Mouse (Mus musculus) limb, embryonic 15.5 days (tissue): ENCODE measurements at regions not wholly inside any gene's neighbourhood (a gene's known extent, or its start where the extent isn't known, plus 50 kb on each side); places are given as distances from the start of the nearest gene placed in this dataset.

Source experiments
- ATAC-seq: fragments of 200-750 bp; cut with Nextera tagmentation; 2 replicates; pipeline ENCODE4 v1.8.0; 2017; ENCODE audit warnings: low read depth, moderate TSS enrichment; ENCODE audit not compliant: insufficient number of reproducible peaks, low FRiP score, low TSS enrichment
- H3K27ac ChIP-seq: fragments of 300-500 bp; sonication (generic); 2 replicates; pipeline ENCODE4 v1.5.1; 2015; ENCODE audit warnings: moderate library complexity, mild to moderate bottlenecking, inconsistent platforms
- H3K27me3 ChIP-seq: fragments of 300-500 bp; sonication (generic); 2 replicates; pipeline ENCODE4 v1.6.1; 2015; ENCODE audit warnings: inconsistent platforms
- H3K36me3 ChIP-seq: fragments of 300-500 bp; sonication (generic); 2 replicates; pipeline ENCODE4 v1.6.1; 2015; ENCODE audit warnings: inconsistent platforms
- H3K4me1 ChIP-seq: fragments of 300-500 bp; sonication (generic); 2 replicates; pipeline ENCODE4 v1.6.1; 2015; ENCODE audit warnings: inconsistent platforms
- H3K4me2 ChIP-seq: fragments of 300-500 bp; sonication (generic); 2 replicates; pipeline ENCODE4 v1.6.1; 2015; ENCODE audit warnings: mild to moderate bottlenecking, inconsistent platforms
- H3K4me3 ChIP-seq: fragments of 300-500 bp; sonication (generic); 2 replicates; pipeline ENCODE4 v1.5.1; 2015; ENCODE audit warnings: mild to moderate bottlenecking, inconsistent platforms
- H3K9ac ChIP-seq: fragments of 300-500 bp; sonication (generic); 2 replicates; pipeline ENCODE4 v1.6.1; 2015; ENCODE audit warnings: inconsistent platforms
- H3K9me3 ChIP-seq: fragments of 300-500 bp; sonication (generic); 2 replicates; pipeline ENCODE4 v1.6.1; 2016; ENCODE audit warnings: inconsistent platforms
- WGBS: fragments of 180-500 bp; shearing (Covaris S2); methylation state at CpG from one replicate; pipeline ENCODE4 v1.1.7; 2015; 5-methylcytosine and 5-hydroxymethylcytosine counted together

GRCm38 (mm10) chr1:19528871-19529270 is 320.2 kb downstream of the Tfap2b start:
- no peak overlapping the region for H3K4me3 ChIP-seq
- 57% methylated on average over 1 of the region's 1 CpGs for WGBS
- ATAC-seq: no peak
- no peaks in the 10 kb centered on the region for H3K4me1 ChIP-seq
- H3K36me3 ChIP-seq: no peaks in the 10 kb centered on the region
- H3K9me3 ChIP-seq: no peaks in the 10 kb centered on the region
- H3K9ac ChIP-seq: no peak overlapping the region
- no peak overlapping the region for H3K4me2 ChIP-seq
- no peaks in the 10 kb centered on the region for H3K27me3 ChIP-seq
- no peak overlapping the region for H3K27ac ChIP-seq

GRCm38 (mm10) chr1:19531406-19531805 is 322.7 kb downstream of the Tfap2b start:
- ATAC-seq: no peak
- Histone ChIP-seq H3K36me3 (no peaks in the 10 kb centered on the region), H3K4me2 (no peak overlapping the region), H3K27me3 (no peaks in the 10 kb centered on the region), H3K27ac (no peak overlapping the region), H3K9me3 (no peaks in the 10 kb centered on the region), H3K4me3 (no peak overlapping the region), H3K9ac (no peak overlapping the region), H3K4me1 (no peaks in the 10 kb centered on the region)
- 86% methylated on average over 1 of the region's 1 CpGs for WGBS

GRCm38 (mm10) chr1:19534990-19535389 is 326.3 kb downstream of the Tfap2b start:
- Histone ChIP-seq H3K27ac (no peak overlapping the region), H3K36me3 (no peaks in the 10 kb centered on the region), H3K9ac (no peak overlapping the region), H3K4me3 (no peak overlapping the region), H3K27me3 (no peaks in the 10 kb centered on the region), H3K4me2 (no peak overlapping the region), H3K4me1 (no peaks in the 10 kb centered on the region), H3K9me3 (no peaks in the 10 kb centered on the region)
- 45% methylated on average over 2 of the region's 2 CpGs for WGBS
- ATAC-seq: no peak

GRCm38 (mm10) chr1:19543011-19543410 is 334.3 kb downstream of the Tfap2b start:
- no peak for ATAC-seq
- Histone ChIP-seq H3K4me2 (no peak overlapping the region), H3K27me3 (no peaks in the 10 kb centered on the region), H3K27ac (no peak overlapping the region), H3K36me3 (no peaks in the 10 kb centered on the region), H3K4me1 (no peaks in the 10 kb centered on the region), H3K4me3 (no peak overlapping the region), H3K9ac (no peak overlapping the region), H3K9me3 (no peaks in the 10 kb centered on the region)
- WGBS: 70% methylated on average over 1 of the region's 1 CpGs

- Histone ChIP-seq H3K4me3 (no peak overlapping the region), H3K27ac (no peak overlapping the region), H3K27me3 (no peaks in the 10 kb centered on the region), H3K9ac (no peak overlapping the region), H3K36me3 (no peaks in the 10 kb centered on the region), H3K9me3 (no peaks in the 10 kb centered on the region), H3K4me1 (0 out of 2 replicates have a peak, but pooled peaks cover 5% of the 10 kb centered on the region), H3K4me2 (no peak overlapping the region)
- WGBS: 55% methylated on average over 3 of the region's 3 CpGs
- no peak for ATAC-seq
These were observed 357.0 kb downstream of the Tfap2b start for GRCm38 (mm10) chr1:19565755-19566154.

- Histone ChIP-seq H3K27me3 (no peaks in the 10 kb centered on the region), H3K9ac (no peak overlapping the region), H3K4me1 (no peaks in the 10 kb centered on the region), H3K36me3 (no peaks in the 10 kb centered on the region), H3K9me3 (no peaks in the 10 kb centered on the region), H3K4me2 (no peak overlapping the region), H3K4me3 (no peak overlapping the region), H3K27ac (no peak overlapping the region)
- WGBS: 52% methylated on average over 12 of the region's 12 CpGs
- ATAC-seq: no peak
These were observed 374.6 kb downstream of the Tfap2b start for GRCm38 (mm10) chr1:19583071-19584034.

GRCm38 (mm10) chr1:19605506-19605905 is 396.8 kb downstream of the Tfap2b start:
- H3K4me2 ChIP-seq: no peak overlapping the region
- no peak overlapping the region for H3K27ac ChIP-seq
- no peak overlapping the region for H3K4me3 ChIP-seq
- 89% methylated on average over 7 of the region's 7 CpGs for WGBS
- no peaks in the 10 kb centered on the region for H3K27me3 ChIP-seq
- no peak for ATAC-seq
- H3K4me1 ChIP-seq: no peaks in the 10 kb centered on the region
- no peaks in the 10 kb centered on the region for H3K36me3 ChIP-seq
- no peak overlapping the region for H3K9ac ChIP-seq
- H3K9me3 ChIP-seq: no peaks in the 10 kb centered on the region

GRCm38 (mm10) chr1:19615688-19616087 is 407.0 kb downstream of the Tfap2b start:
- H3K27ac ChIP-seq: no peak overlapping the region
- H3K4me2 ChIP-seq: no peak overlapping the region
- H3K4me1 ChIP-seq: no peaks in the 10 kb centered on the region
- no peaks in the 10 kb centered on the region for H3K9me3 ChIP-seq
- no peak overlapping the region for H3K9ac ChIP-seq
- WGBS: 57% methylated on average over 4 of the region's 4 CpGs
- no peaks in the 10 kb centered on the region for H3K36me3 ChIP-seq
- ATAC-seq: no peak
- H3K4me3 ChIP-seq: no peak overlapping the region
- H3K27me3 ChIP-seq: no peaks in the 10 kb centered on the region

- 79% methylated on average over 8 of the region's 8 CpGs for WGBS
- ATAC-seq: no peak
These were observed 430.4 kb downstream of the Tfap2b start for GRCm38 (mm10) chr1:19639136-19639535.

GRCm38 (mm10) chr1:19647713-19648589 is 439.2 kb downstream of the Tfap2b start:
- Histone ChIP-seq H3K4me1 (no peaks in the 10 kb centered on the region), H3K4me3 (no peak overlapping the region), H3K36me3 (no peaks in the 10 kb centered on the region), H3K4me2 (no peak overlapping the region), H3K9me3 (no peaks in the 10 kb centered on the region), H3K9ac (no peak overlapping the region), H3K27me3 (no peaks in the 10 kb centered on the region), H3K27ac (no peak overlapping the region)
- WGBS: 46% methylated on average over 2 of the region's 2 CpGs
- peak; percentile 67 for ATAC-seq

More at GRCm38 (mm10) chr1:19639136-19639535, 430.4 kb downstream of the Tfap2b start:
- H3K4me2 ChIP-seq: no peak overlapping the region
- no peaks in the 10 kb centered on the region for H3K27me3 ChIP-seq
- H3K4me3 ChIP-seq: no peak overlapping the region
- H3K36me3 ChIP-seq: no peaks in the 10 kb centered on the region
- no peak overlapping the region for H3K9ac ChIP-seq
- no peaks in the 10 kb centered on the region for H3K4me1 ChIP-seq
- H3K27ac ChIP-seq: no peak overlapping the region
- H3K9me3 ChIP-seq: no peaks in the 10 kb centered on the region

- Histone ChIP-seq H3K4me2 (no peak overlapping the region), H3K9me3 (no peaks in the 10 kb centered on the region), H3K9ac (no peak overlapping the region), H3K36me3 (no peaks in the 10 kb centered on the region), H3K27me3 (no peaks in the 10 kb centered on the region), H3K4me1 (no peaks in the 10 kb centered on the region; the same call in 1 of the 2 replicates), H3K27ac (no peak overlapping the region), H3K4me3 (no peak overlapping the region)
- ATAC-seq: no peak
- 84% methylated on average over 5 of the region's 5 CpGs for WGBS
These were observed 453.4 kb downstream of the Tfap2b start for GRCm38 (mm10) chr1:19662142-19662541.

GRCm38 (mm10) chr1:19662779-19663178 is 454.1 kb downstream of the Tfap2b start:
- H3K4me1 ChIP-seq: no peaks in the 10 kb centered on the region; the same call in 1 of the 2 replicates
- H3K9ac ChIP-seq: no peak overlapping the region
- no peak overlapping the region for H3K4me3 ChIP-seq
- WGBS: 87% methylated on average over 2 of the region's 2 CpGs
- no peak overlapping the region for H3K4me2 ChIP-seq
- no peak for ATAC-seq
- no peaks in the 10 kb centered on the region for H3K9me3 ChIP-seq
- H3K27me3 ChIP-seq: no peaks in the 10 kb centered on the region
- no peak overlapping the region for H3K27ac ChIP-seq
- H3K36me3 ChIP-seq: no peaks in the 10 kb centered on the region
